Mouse (Mus musculus) kidney, postnatal 14 days (tissue): ENCODE data around the gene Bri3.

ENCODE experiments used
- DNase-seq: peaks from one replicate; pipeline ENCODE4 v3.0.0; 2022; ENCODE audit warnings: mixed read lengths

Bri3 gene

DNA sequence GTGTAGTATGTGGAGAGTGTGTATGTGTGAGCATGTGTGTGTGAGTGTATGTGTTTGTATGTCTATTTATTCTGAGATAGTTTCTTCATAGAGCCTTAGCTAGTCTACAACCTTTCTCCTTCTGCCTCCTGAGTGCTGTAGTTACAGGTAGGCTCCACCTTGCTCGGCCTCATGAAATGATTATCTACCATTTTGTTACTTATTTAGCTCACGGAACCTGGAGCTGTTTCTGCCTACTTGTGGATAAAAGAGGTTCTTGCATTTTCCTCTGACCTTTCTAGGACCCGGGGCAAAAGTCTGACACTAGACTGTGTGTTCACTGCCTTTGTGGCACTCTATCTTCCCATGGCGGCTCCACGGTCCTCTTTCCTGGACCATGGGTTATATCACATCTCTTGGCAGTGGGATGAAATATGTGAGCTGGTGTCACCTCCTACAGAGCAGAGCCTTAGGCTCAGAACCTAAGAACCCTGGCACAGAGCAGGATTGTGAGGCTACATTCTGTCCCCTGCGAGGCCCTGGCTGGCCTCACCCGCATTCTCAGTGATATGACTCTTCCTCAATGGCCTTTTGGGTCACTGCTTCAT, at the start of gene Bri3:
Bri3 (plus strand) TSS at position 537 of the 587 bp plus-strand sequence.
- no peak for DNase-seq

DNA sequence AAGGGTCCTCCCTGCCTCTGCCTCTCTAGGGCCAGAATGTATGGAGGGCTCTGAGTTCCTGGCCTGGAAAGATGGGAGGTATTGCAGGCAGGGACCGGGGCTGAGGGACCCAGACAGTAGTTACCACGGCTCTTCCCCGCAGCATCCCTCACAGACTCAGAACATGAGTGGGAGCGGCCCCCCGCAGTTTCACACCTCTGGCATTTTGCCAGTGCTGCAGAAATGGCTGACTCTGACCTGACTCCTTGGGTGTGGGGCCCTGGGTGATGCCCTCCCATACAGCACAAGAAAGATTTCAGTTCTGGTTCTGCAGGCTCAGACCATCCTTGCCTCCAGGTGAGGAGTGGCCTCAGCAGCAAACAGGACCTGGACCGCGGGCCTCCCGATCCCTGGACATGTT, 48.7 kb upstream of the Bri3 start:
- DNase-seq: no peak

DNA sequence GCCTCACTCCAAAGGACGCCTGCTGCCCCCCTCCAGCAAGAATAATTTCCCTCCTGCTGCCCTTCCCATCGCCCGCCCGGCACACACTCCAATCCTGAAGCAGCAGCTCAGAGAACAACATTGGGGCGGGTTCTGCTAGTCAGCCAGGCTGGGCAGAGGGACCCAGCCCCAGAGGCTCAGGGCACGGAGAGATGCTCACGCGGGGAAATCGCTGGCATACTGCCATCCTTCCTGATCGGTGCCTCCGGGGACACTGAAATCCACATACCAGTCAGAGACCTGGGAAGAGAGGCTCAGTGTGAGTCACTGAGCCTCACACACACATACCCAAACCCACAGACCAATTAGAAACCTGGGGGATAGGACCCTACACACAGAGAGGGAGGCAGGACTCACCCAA, 43.6 kb upstream of the Bri3 start:
- no peak for DNase-seq

DNA sequence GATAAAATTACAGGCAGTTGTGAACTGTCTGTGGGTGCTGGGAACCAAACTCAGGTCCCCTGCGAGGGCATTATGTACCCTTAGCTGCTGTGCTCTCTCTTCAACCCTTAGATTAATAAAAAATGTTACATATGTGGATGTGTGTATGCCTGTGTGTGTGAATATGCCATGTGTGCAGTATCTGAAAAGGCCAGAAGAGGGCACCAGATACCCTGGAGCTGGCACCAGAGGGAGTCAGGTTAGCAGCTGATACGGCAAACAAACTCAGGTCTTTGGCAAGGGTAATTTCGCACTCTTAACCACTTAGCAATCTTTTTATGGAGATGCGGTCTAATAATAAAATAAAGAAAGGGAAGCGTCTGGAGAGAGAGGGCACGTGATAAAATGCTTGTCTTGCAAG, 41.8 kb upstream of the Bri3 start:
- DNase-seq: no peak

DNA sequence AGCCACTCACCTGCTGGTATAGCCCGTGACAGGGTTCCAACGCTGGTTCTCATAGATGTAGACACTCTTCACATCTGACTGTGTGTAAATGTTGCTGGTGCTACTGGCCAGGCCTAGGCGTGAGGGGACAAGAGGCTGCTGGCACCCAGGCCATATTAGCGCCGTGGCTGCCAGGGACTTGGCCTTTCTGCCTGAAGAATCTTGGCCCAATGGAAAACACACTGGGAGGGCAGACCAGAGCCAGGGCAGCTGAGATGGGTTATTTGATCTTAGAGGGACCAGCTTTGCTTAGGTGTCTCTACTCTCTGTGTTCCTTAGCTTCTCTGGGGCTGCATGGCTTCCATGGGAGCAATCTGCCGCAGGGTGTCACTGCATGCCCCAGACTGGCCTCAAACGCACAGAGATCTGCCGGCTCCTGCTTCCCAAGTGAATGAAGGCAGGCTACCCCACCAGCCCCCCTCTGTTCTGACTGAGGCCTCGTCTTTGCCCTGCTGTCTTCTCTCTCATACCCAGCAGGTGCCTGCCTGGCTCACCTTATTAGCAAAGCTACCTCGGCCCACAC, 40.8 kb upstream of the Bri3 start:
- no peak for DNase-seq

DNA sequence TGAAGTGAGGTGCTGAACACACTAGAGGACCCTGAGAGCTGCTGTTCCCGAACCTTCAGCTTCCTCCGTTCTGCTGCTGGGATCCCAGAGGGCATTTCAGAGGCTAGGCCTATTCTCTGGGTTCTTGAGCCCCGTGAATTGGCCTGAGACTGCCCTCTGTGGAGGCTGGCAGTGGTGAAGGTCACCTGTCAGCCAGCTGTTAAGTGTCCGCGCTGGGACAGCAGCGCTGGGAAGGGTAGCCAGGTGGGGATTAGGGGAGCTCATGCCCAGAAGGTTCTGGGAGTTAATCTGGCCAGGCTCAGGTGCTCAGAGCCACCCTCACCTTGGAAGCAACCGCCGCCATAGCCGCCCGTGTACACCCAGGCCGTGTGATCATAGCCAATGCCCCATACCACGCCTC, 39.9 kb upstream of the Bri3 start:
- no peak for DNase-seq

DNA sequence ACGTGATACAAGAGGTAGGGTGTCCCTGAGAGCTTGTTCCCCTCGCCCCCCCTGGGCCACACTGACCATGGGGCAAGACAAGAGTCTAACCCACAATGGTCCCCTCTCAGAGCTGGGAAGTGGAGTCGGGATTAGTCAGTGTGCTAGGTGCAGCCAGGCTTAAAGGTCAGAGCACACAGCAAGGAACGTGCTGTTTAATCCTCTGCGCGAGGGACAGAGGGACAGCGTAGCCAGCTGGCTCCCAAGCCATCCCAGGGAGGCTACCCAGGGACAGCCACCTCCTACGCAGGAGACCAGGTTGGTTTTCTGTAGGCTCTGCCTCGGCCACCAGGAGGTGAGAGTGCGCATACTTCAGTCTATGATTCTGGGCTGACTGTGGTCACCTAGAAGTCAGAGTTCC, 39.3 kb upstream of the Bri3 start:
- no peak for DNase-seq

DNA sequence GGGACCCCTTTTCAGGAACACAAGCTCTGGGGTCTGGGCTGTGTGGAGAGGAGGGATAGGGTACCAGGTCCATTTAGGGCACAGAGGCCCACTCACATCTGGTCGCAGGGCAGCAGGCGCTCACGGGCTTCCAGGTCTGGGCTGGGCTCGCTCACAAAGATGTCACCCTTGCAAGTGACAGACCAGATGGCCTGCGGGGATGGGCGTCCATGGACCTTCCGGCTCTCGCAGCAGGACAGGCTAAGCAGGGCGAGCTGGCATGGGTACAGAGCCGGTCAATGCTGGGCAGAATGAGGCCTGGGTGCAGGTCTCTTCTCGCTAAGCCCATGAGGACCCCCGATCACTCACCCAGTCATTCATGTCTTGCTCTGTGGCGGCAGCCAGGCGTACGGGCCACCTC, 38.2 kb upstream of the Bri3 start:
- DNase-seq: no peak

DNA sequence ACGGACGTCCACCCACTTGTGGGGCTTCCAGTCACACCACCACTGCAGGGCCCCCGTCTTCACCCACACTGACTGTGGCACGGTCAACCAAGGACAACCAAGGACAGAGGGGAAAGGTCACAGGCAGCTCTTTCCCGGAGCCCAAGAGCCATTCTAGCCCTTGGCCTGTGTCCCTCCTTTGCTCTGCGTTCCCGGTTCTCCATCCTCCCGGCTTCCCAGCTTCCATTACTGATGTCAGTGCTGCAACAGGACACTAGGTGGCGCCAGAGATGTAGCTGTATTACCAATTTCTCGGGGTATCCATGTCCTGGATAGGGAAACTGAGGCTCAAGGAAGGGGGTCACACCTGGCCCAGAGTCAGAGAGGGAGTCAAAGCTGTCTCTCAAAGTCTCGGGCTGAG, 36.8 kb upstream of the Bri3 start:
- peak; percentile 51 for DNase-seq

DNA sequence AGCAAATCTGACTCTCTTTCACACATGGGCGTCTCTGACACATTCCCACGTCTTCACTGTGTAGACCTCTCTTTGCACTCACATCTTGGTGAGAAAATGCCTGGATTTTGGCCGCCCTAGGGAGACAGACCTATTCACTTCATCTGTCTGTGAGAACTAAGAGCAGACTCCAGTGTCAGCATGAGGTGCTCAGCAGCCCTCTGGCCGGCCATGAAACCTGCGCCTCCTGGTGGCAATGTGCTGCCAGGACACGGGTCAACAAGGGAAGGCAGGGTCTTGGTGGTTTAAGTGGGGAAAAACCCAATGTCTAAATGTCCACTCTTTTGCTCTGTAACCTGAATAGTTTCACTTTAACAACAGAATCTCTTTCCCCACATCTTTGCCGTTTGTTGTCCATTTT, 29.8 kb upstream of the Bri3 start:
- DNase-seq: peak; percentile 70

DNA sequence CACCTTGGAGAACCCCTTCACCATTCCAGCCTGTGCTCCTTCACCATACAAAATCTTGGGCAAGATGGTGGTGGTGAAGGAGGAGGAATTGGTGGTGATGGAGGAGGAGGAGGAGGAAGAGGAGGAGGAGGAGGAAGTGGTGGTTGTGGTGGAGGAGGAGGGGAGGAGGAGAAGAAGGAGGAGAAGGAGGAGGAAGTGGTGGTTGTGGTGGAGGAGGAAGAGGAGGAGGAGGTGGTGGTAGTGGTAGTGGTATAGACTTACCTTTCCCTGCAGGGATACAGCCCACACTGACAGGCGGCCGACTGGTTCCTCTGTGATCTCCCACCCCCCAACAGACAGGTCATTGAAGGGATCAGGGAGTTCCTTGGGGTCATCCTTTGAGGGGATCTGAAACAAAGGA, 28.2 kb upstream of the Bri3 start:
- DNase-seq: no peak

DNA sequence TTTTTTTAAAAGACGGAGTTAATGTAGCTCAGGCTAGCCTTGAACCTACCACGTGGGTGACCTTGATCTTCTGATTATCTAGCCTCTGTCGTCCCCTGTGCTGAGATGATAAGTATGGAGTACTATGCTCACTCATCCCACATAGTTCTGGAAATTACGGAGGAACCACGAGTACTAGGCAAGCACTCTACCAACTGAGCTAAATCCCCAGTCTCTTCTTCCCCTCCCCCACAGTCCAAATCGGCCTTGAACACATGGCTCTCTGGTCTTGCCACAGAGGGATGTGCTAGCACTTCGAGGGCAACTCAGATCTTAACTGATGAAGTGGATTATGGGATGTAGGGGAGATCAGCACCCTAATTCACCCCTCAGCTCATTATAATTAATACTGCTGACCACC, 26.2 kb upstream of the Bri3 start:
- DNase-seq: no peak

DNA sequence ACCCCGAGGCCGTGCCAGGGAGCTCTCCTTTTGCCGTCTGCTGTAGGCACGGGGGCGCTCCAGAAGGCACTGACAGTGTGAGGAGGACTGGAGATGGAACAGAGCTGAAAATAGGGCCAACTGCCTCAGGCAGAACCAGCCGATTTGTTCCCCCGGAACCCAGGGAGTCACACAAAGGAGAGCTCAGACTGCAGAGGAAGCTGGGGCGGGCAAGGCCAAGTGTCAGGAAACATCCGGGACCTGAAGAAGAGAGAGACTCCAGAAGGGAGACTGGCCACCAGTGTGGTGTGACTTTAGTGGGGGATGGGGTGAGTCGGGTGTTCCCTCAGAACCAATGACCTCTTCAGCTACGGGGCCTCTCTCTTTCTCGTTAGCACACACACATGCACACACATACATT, 24.9 kb upstream of the Bri3 start:
- DNase-seq: peak; percentile 50

DNA sequence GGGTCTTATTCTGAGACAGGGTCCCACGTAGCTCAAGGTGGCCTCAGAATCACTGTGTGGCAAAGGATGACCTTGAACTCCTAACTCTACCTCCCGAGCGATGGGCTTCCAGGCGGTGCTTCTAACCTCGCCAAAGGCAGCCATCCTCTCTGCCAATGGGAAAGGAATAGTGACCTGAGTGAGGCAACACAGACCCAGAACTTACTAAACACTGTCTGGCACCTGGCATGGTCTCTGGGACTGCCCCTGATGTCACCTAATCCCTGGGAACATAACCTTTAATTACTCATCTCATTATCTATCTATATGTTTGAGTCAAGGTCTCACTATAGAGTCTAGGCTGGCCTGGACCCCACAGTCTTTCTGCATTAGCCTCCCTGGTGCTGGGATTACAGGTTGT, 24.3 kb upstream of the Bri3 start:
- no peak for DNase-seq

DNA sequence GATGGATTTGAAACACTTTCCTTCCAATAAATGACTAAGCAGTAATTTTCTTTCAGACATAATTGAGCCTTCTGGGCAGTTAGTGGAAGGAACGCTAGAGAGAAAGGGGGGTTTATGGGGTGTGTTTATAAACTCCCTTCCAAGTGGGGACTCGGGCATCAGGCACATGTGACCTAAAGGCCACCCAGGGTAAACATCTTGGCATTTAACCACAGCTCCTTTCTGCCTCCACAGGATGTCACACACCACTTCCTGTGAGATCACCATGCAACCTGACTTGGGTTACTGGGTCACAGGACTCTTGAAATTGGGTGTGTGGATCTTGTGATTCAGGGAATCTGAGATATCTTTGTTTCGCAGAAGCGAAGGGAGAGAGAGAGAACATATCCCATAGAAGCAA, 22.9 kb upstream of the Bri3 start:
- DNase-seq: peak; percentile 29

DNA sequence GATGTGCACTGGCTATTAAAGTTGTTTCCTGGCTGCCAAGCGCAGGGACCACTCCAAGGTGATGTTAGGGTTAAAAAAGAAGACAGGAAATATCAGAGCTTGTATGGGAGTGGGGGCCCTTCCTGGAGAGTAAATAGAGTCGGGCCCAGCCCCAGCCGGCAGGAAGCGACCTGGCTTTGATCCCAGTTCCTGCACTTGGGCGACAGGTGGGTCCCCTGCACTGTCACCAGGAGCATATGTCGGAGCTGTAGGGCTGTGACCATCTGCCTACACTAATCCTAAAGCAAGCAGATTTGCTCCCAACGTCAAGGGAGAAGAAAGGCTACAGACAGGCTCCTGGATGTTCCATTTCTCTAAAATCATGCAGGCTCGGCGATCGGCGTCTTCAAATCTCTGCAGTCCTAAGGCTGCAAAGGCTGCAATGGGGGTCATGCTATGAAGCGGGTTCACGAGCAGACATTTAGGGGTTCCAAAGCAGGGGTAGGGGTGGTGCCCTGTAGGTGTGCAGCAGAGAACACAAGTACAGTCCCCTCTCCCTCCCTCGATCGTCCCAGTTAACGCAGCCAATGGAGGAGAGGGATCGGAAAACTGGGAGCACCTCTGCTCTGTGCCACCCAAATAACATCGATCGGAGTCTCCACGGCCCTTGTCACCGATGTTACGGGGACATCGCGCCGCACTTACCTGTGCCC, 21.3 kb upstream of the Bri3 start:
- peak; percentile 79 for DNase-seq

DNA sequence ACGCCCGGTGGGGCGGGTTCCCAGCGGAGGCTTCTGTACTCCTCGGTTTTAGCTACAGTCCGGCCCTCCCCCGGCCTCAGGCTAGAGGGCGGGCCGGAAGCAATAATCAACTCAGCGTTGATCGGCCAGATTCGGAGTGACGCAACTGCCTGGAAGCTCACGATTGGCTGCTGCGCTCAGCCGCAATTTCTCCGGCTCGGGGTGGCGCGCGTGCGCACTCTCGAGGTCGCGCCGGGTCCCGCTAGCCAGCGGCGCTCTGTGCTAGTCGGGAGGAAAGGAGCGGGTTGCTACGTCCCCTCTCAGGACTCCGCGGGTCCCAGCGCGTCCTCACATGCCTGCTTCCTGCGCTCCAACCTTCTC, 20.8 kb upstream of the Bri3 start, which contains the start of gene Tecpr1:
Tecpr1 (minus strand) TSS at position 113 of the 360 bp plus-strand sequence.
- peak; percentile 97 for DNase-seq

DNA sequence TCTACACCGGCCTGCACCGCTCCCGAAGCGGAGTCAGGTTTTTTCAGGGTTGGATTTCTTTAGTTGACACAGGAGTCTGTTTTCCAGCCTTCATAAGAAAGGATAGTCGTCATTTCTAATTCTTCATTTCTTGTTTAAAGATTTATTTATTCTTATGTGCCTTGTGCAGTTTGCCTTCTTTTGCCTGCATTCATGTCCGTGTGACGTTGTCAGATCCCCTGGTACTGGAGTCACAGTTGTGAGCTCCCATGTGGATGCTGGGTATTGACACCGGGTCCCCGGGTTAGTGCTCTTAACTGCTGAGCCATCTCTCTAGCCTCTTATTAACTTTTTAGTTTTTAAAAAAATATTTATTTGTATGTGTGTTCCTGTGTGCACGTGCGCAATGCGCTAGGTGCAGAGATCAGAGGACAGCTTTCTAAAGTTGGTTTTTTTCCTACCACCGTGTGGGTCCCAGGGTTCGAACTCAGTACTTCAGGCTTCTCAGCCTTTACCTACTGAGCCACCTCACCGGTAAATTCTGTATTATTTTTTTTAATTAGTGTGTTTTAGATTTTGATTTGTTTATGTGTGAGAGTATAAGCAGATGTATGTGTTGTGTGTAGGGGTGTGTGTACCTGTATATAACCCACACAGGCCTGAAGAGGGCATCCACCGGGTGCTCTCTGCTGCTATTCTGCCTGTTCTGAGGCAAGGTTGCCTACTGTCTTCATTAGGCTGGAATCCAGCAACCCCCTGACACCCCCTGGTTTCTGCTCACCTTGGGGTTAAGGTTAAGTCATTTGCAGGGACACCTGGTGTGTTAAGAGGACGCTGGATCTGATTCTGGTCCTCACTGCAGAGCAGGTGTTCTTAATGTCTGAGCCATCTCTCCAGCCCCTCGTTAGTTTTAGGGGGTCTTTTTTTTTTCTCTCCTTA, 20.1 kb upstream of the Bri3 start:
- DNase-seq: no peak

DNA sequence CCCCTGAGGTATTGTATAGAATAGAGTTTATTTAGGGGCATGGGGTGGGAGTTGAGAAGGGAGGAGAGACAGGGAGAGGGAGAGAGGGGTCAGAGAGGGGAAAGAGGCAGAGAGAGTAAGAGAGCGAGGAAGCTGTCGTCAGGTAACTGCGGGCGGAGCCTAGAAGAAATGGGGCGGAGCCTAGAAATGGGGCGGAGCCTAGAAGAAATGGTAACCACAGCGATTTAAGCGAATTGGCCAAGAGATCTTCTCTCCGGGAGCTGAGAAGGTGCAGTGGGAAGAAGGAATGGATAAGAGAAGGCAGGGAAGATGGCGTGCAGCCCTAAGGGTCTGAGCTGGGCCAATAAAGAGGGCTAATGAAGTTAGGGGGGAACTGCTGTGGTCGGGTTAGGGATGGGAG, 18.0 kb upstream of the Bri3 start:
- DNase-seq: no peak

DNA sequence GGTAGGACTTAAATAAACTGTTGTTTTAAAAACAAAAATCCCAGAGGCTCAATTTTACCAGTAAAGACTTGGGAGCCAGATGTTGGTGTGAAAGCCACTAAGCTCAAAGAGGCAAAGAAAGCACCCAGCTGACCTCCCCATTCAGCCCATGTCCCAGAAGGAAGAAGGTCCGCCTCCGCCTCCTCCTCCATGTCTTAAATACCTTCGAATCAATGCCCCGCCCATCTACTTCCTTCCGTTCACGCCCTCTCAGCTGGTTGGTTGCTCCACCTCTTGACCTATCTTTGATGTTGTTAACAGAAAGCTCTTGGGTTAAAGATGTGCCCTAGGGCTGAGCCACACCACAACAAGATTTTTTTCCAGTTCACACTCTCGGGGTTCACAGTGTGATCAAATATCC, 14.0 kb upstream of the Bri3 start:
- DNase-seq: no peak

DNA sequence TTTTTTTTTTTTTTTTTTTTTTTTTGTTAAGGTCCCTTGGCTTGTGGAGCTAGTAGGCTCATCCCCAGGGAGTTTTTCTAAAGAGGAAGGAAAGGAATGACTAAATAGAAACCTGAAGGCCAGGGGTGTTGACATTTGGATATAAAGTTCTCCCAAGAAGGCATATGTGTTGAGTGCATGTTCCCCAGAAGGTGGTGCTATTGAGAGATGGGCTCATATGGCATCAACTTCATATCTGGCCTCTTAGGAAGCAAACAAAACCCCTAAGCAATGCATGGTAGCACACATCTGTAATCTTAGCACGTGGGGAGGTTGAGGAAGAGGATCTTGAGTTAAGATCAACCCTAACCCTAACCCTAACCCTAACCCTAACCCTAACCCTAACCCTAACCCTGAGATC, 12.8 kb upstream of the Bri3 start:
- no peak for DNase-seq

DNA sequence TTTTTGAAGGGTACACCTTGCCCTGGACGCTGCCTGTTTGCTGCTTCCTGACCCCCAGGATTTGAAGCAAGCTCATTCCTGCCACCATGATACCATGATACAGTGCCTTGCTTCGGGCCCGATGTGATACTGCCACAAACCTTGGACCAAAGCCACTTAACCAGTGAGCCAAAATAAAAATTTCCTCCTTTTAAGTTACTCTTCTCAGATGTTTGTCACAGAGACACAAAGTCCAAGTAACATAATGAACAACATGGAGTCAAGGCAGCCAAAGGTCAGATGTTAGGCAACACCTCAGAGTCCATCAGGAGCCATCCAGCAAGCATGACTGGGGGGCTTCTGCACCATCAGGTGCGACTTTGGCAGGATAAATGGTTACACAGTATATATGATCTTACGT, 11.7 kb upstream of the Bri3 start:
- no peak for DNase-seq

DNA sequence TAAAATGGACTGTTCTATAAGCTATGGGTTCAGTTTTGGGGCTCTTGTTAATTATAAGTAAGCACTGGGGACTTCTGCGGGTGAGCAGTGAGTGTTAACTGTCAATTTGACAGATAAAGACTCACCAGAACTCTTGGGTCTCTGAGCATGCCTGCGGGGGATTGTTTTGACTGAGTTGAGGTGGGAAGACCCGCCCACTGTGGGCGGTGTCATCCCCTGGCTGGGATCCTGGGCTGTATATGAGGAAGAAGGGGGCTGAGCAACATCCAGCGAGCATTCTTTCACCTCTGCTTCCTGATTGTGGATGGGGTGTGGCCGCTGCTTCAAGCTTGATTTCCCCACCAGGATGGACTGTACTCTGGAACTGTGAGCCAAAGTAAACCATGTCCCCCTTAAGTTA, 10.0 kb upstream of the Bri3 start:
- no peak for DNase-seq

DNA sequence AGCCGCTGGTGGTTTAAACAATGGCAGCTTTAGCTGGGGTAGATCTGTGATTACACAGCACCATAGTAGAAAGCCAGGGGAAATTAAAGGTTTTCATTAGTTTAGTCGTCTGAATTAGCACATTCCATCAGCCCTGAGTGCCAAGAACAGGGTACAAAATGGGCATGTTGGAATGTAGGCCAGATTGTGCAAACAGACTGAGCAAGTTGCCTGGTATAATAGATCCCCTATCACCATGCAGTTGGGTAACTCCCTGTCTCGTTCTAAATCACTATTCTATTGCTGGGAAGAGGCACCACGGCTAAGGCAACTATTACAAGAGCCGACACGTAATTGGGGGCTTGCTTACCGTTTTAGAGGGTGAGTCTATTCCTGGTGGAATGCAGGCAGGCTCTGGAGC, 9.5 kb upstream of the Bri3 start:
- DNase-seq: no peak
